16 mouse cellular contexts compared by ENCODE assay signal in the genomic region with DNA sequence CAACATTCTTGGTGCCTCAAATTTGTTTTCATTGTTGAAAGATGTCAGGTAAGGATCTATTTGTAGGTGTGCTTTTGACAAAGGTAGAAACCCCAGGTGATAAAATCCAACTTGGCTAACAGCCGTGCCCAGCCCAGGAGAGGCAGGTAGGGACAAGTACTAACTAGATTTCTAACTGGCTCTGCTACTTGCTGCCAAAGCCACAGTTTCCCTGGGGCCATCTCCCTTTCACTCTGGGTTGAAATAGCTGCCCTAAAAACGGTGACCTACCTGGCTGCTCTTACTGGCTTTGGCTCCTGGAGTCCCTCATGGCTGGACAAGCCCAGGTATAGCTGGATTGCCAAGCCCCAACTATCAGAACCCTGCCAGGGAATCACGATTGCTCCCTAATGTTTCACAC. TPM values are rescaled to one million over a fixed set of nuclear protein-coding genes. Genes with fewer than 3 reads are reported as not detected.
DNase-seq lines count a peak whose midpoint lies in the region; ATAC-seq lines count a peak whose summit lies in the region.
"Had no signal": no experiment of that assay in that cellular context is flagged by ENCODE, and none has a peak within 500 bp of the region (broad histone marks: within the 10 kb centered on the region; RNA-seq: fewer than 3 reads in every experiment).

No protein-coding gene starts in this region.

- H3K4me2 ChIP-seq in kidney, embryonic 14.5 days (replicated peaks; ENCODE audit: low read depth, low read length): no peak overlapping the region
- H3K4me2 ChIP-seq in neural tube, embryonic 15.5 days: no peak overlapping the region
- H3K4me2 ChIP-seq: liver, embryonic 12.5 days; midbrain, embryonic 12.5 days had no signal

- H3K9ac ChIP-seq in kidney, embryonic 14.5 days (ENCODE audit: low read depth, low read length): no peak overlapping the region
- H3K9ac ChIP-seq in neural tube, embryonic 15.5 days (replicated peaks): no peak overlapping the region
- H3K9ac ChIP-seq: forebrain, postnatal 0 days; liver, embryonic 12.5 days; midbrain, embryonic 12.5 days had no signal

- intact Hi-C loops in heart, postnatal 36 days (cut with DNase I): no loop called here

- H3K4me1 ChIP-seq in kidney, embryonic 14.5 days (ENCODE audit: control insufficient read depth, insufficient read depth, low read length): peaks cover 18% of the 10 kb centered on the region
- H3K4me1 ChIP-seq in neural tube, embryonic 15.5 days: no peaks in the 10 kb centered on the region

- peak; percentile 78 for DNase-seq in kidney, adult 11 months
- peak; percentile 66 for DNase-seq in urinary bladder, postnatal 14 days (ENCODE audit: low spot score)
- DNase-seq in urinary bladder, postnatal 10 days (ENCODE audit: low spot score): no peak
- DNase-seq in kidney, postnatal 10 days: peak; percentile 62
- DNase-seq in left cerebral cortex, adult 9 months (ENCODE audit: low spot score in 2 of 2): no peak
- no peak for DNase-seq in heart, postnatal 36 days
- DNase-seq: forebrain, postnatal 0 days; heart, postnatal 10 days; lung, postnatal 36 days; thymus, adult 18-20 months had no signal

- H3K4me3 ChIP-seq in kidney, embryonic 14.5 days (ENCODE audit: low read length): no peak overlapping the region
- H3K4me3 ChIP-seq in neural tube, embryonic 15.5 days (replicated peaks): no peak overlapping the region
- H3K4me3 ChIP-seq: liver, embryonic 12.5 days; midbrain, embryonic 12.5 days had no signal

- ATAC-seq in kidney, embryonic 14.5 days (ENCODE audit: low FRiP score, low TSS enrichment): no peak
- ATAC-seq in neural tube, embryonic 15.5 days (ENCODE audit: low FRiP score): no peak
- ATAC-seq: forebrain, postnatal 0 days; hindbrain, embryonic 16.5 days; liver, embryonic 12.5 days had no signal

- 73% methylated on average over 3 of the region's 3 CpGs for WGBS in kidney, embryonic 14.5 days
- WGBS in neural tube, embryonic 15.5 days: 88% methylated on average over 3 of the region's 3 CpGs

- no peaks in the 10 kb centered on the region for H3K9me3 ChIP-seq in kidney, embryonic 14.5 days (ENCODE audit: control insufficient read depth, low read length)
- no peaks in the 10 kb centered on the region for H3K9me3 ChIP-seq in neural tube, embryonic 15.5 days (replicated peaks)
- H3K9me3 ChIP-seq: liver, embryonic 12.5 days; midbrain, embryonic 12.5 days had no signal

- no peaks in the 10 kb centered on the region for H3K36me3 ChIP-seq in kidney, embryonic 14.5 days (ENCODE audit: control insufficient read depth, insufficient read depth, low read length)
- no peaks in the 10 kb centered on the region for H3K36me3 ChIP-seq in neural tube, embryonic 15.5 days
- H3K36me3 ChIP-seq: midbrain, embryonic 12.5 days had no signal

- H3K27me3 ChIP-seq in kidney, embryonic 14.5 days (ENCODE audit: control insufficient read depth, insufficient read depth, low read length): no peaks in the 10 kb centered on the region
- no peaks in the 10 kb centered on the region for H3K27me3 ChIP-seq in neural tube, embryonic 15.5 days (replicated peaks)
- H3K27me3 ChIP-seq: liver, embryonic 12.5 days; midbrain, embryonic 12.5 days had no signal

- H3K27ac ChIP-seq in kidney, embryonic 14.5 days (ENCODE audit: low read depth, low read length): no peak overlapping the region
- no peak overlapping the region for H3K27ac ChIP-seq in neural tube, embryonic 15.5 days (replicated peaks)
- H3K27ac ChIP-seq: liver, embryonic 12.5 days; midbrain, embryonic 12.5 days had no signal

RNA-seq across cellular contexts. Expression of gene Acsl5, which starts 15.0 kb away (rescaled TPM):
- 26.3 and 38.1 TPM in 2 replicates for polyA plus RNA-seq in kidney, embryonic 14.5 days (2014; fragmentation: Nextera tagmentation; extraction: Ambion mirVana)
- 21.8 and 39.3 TPM in 2 replicates for polyA plus RNA-seq in neural tube, embryonic 15.5 days (2015; fragmentation: Nextera tagmentation; extraction: Ambion mirVana)
- 10 to 100 TPM; 11.8 to 12.0 TPM for total RNA-seq in heart, postnatal 36 days (2021)

RNA-seq across cellular contexts. Expression of gene Gucy2g, which starts 25.8 kb away (rescaled TPM):
- polyA plus RNA-seq in kidney, embryonic 14.5 days (2014; fragmentation: Nextera tagmentation; extraction: Ambion mirVana): 0.05 TPM in 1 of 2 replicates, not detected in the other
- polyA plus RNA-seq in neural tube, embryonic 15.5 days (2015; fragmentation: Nextera tagmentation; extraction: Ambion mirVana): 0.06 and 0.12 TPM in 2 replicates
- under 1 TPM in 1 of 2 experiments, not detected in 1; 0.08 TPM for total RNA-seq in heart, postnatal 36 days (2021)
- total RNA-seq: heart, adult 8-10 months had no signal
- polyA plus RNA-seq: midbrain, embryonic 12.5 days had no signal

RNA-seq across cellular contexts. Expression of gene Zdhhc6, which starts 49.0 kb away (rescaled TPM):
- polyA plus RNA-seq in kidney, embryonic 14.5 days (2014; fragmentation: Nextera tagmentation; extraction: Ambion mirVana): 83.0 and 110 TPM in 2 replicates
- polyA plus RNA-seq in neural tube, embryonic 15.5 days (2015; fragmentation: Nextera tagmentation; extraction: Ambion mirVana): 67.0 and 74.6 TPM in 2 replicates
- total RNA-seq in heart, postnatal 36 days (2021): 10 to 100 TPM; 19.3 to 19.9 TPM

RNA-seq across cellular contexts. Expression of gene Vti1a, which starts 49.3 kb away (rescaled TPM):
- polyA plus RNA-seq in kidney, embryonic 14.5 days (2014; fragmentation: Nextera tagmentation; extraction: Ambion mirVana): 17.0 and 25.7 TPM in 2 replicates
- polyA plus RNA-seq in neural tube, embryonic 15.5 days (2015; fragmentation: Nextera tagmentation; extraction: Ambion mirVana): 33.7 and 34.5 TPM in 2 replicates
- total RNA-seq in heart, postnatal 36 days (2021): 10 to 100 TPM; 17.2 to 18.3 TPM

Comparison
In these comparisons a context has a peak if more than half of its experiments do, and no peak if none do; other contexts are left out.
1. DNase-seq: peak in kidney, adult 11 months (single experiment), urinary bladder, postnatal 14 days (single experiment) and kidney, postnatal 10 days (single experiment); none in urinary bladder, postnatal 10 days (single experiment), left cerebral cortex, adult 9 months (0 of 2) and heart, postnatal 36 days (0 of 2).